8 mouse cellular contexts compared by ENCODE assay signal in the genomic region with DNA sequence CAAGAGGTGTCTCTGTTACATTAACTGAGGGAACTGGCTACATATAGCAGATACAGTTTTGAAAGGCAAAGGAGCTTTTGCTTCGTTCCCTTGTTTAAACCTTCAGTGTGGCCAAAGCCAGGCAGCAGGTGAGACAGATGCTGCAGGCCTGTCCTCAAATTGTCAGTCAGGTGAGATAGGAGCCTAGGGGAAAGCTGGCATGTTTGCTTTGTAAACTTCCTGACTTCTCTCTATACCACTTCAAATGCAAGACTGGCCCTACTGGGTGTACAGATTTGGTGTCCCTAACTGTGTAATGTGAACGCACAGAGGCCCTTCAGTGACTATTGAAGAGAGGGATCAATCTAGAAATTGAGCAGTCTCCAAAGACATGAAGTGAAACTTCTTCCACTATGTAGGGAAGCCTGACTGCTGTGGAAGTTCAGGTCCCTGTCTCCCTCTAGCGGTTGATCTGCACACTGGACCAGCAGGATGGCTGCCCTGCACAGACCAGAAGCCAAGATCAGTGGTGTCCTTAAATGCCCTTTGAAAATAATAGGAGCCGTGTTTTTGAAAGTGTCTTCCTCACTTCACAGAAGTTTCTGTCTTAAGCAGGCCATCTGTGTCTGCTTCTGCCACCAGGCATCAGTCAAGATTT. TPM values are rescaled to one million over a fixed set of nuclear protein-coding genes. Genes with fewer than 3 reads are reported as not detected.
DNase-seq lines count a peak whose midpoint lies in the region; ATAC-seq lines count a peak whose summit lies in the region.

No protein-coding gene starts in this region.

- H3K9me3 ChIP-seq in intestine, embryonic 16.5 days (ENCODE audit: control insufficient read depth, low read length), result no peaks in the 10 kb centered on the region
- no peaks in the 10 kb centered on the region for H3K9me3 ChIP-seq in midbrain, embryonic 11.5 days (ENCODE audit: control insufficient read depth, low read length)

- no peak overlapping the region for H3K4me2 ChIP-seq in intestine, embryonic 16.5 days (ENCODE audit: low read depth, low read length)
- H3K4me2 ChIP-seq in midbrain, embryonic 11.5 days, result no peak overlapping the region

- peak; percentile 99 for ATAC-seq in granulocyte monocyte progenitor cell, adult 5-6 weeks (replicated peaks; ENCODE audit: poor library complexity, severe bottlenecking)
- ATAC-seq in intestine, embryonic 16.5 days, result peak; percentile 86
- ATAC-seq in midbrain, embryonic 11.5 days (ENCODE audit: low FRiP score), result peak; percentile 92

- no peak overlapping the region for H3K27ac ChIP-seq in intestine, embryonic 16.5 days (ENCODE audit: low read length)
- no peak overlapping the region for H3K27ac ChIP-seq in midbrain, embryonic 11.5 days (ENCODE audit: low read depth, low read length)

- intact Hi-C loops in left cerebral cortex, postnatal 4 days (cut with DNase I), result loop anchor here (5.0 kb wide), 2 partner anchors 44 to 364 kb away; no protein-coding TSS in a partner anchor

- DNase-seq in 3134 (ENCODE audit: extremely low read depth, insufficient read length, low spot score), result peak; percentile 35
- DNase-seq in adrenal gland, adult (ENCODE audit: inconsistent age in 2 of 2, low spot score in 1 of 2), result peak; percentile 59 to 81
- peak; percentile 83 for DNase-seq in embryo, embryonic 11 days
- peak; percentile 67 for DNase-seq in left cerebral cortex, postnatal 4 days
- peak; percentile 95 for DNase-seq in midbrain, embryonic 11.5 days (ENCODE audit: low spot score, missing footprints)
- DNase-seq in spleen, adult 12 weeks (ENCODE audit: low spot score), result peak; percentile 7

- H3K27me3 ChIP-seq in intestine, embryonic 16.5 days (replicated peaks; ENCODE audit: control insufficient read depth, insufficient read depth, low read length), result no peaks in the 10 kb centered on the region
- no peaks in the 10 kb centered on the region for H3K27me3 ChIP-seq in midbrain, embryonic 11.5 days (ENCODE audit: control insufficient read depth, insufficient read depth, low read length)

- no peak overlapping the region for H3K4me3 ChIP-seq in intestine, embryonic 16.5 days (ENCODE audit: low read length)
- H3K4me3 ChIP-seq in midbrain, embryonic 11.5 days (ENCODE audit: low read depth, low read length), result no peak overlapping the region

- 19% methylated on average over 4 of the region's 4 CpGs for WGBS in intestine, embryonic 16.5 days
- 22% methylated on average over 4 of the region's 4 CpGs for WGBS in midbrain, embryonic 11.5 days

- H3K36me3 ChIP-seq in intestine, embryonic 16.5 days (ENCODE audit: control insufficient read depth, insufficient read depth, low read length), result no peaks in the 10 kb centered on the region
- H3K36me3 ChIP-seq in midbrain, embryonic 11.5 days (ENCODE audit: control insufficient read depth, insufficient read depth, low read length), result no peaks in the 10 kb centered on the region

- H3K4me1 ChIP-seq in intestine, embryonic 16.5 days (ENCODE audit: control insufficient read depth, insufficient read depth, low read length), result no peaks in the 10 kb centered on the region
- H3K4me1 ChIP-seq in midbrain, embryonic 11.5 days (ENCODE audit: control insufficient read depth, insufficient read depth, low read length), result no peaks in the 10 kb centered on the region

- H3K9ac ChIP-seq in intestine, embryonic 16.5 days (ENCODE audit: low read depth, low read length), result no peak overlapping the region
- H3K9ac ChIP-seq in midbrain, embryonic 11.5 days (ENCODE audit: low read length), result no peak overlapping the region

RNA-seq across cellular contexts. Expression of a gene that starts 56.0 kb away (rescaled TPM):
- total RNA-seq in granulocyte monocyte progenitor cell, adult 5-6 weeks (2014; fragmentation: Nextera tagmentation), result 9.0 and 12.3 TPM in 2 replicates
- total RNA-seq in granulocyte monocyte progenitor cell, adult 5-6 weeks (2017), result 5.5 and 6.5 TPM in 2 replicates
- 6.0 and 6.3 TPM in 2 replicates for polyA plus RNA-seq in intestine, embryonic 16.5 days (2015; fragmentation: Nextera tagmentation; extraction: Ambion mirVana)
- total RNA-seq in left cerebral cortex, postnatal 4 days (2021), result 10 to 100 TPM; 19.4 to 20.0 TPM
- polyA plus RNA-seq in midbrain, embryonic 11.5 days (2014; fragmentation: Nextera tagmentation; extraction: Ambion mirVana), result 19.2 and 20.1 TPM in 2 replicates

RNA-seq across cellular contexts. Expression of a gene that starts 56.3 kb away (rescaled TPM):
- 0.68 and 1.6 TPM in 2 replicates for total RNA-seq in granulocyte monocyte progenitor cell, adult 5-6 weeks (2014; fragmentation: Nextera tagmentation)
- total RNA-seq in granulocyte monocyte progenitor cell, adult 5-6 weeks (2017), result 3.4 and 4.5 TPM in 2 replicates
- polyA plus RNA-seq in intestine, embryonic 16.5 days (2015; fragmentation: Nextera tagmentation; extraction: Ambion mirVana), result 0.75 and 1.1 TPM in 2 replicates
- total RNA-seq in left cerebral cortex, postnatal 4 days (2021), result 1 to 10 TPM; 4.1 to 4.9 TPM
- polyA plus RNA-seq in midbrain, embryonic 11.5 days (2014; fragmentation: Nextera tagmentation; extraction: Ambion mirVana), result 0.98 and 1.1 TPM in 2 replicates

Comparison
In these comparisons a context has a peak if more than half of its experiments do, and no peak if none do; other contexts are left out.
1. DNase-seq: peak in every context shown above with its lines; median percentile 95 in midbrain, embryonic 11.5 days; 83 in embryo, embryonic 11 days; 70 in adrenal gland, adult; 67 in left cerebral cortex, postnatal 4 days; 35 in 3134; 7 in spleen, adult 12 weeks.